Mouse (Mus musculus): ENCODE results near the gene B3gnt6.

B3gnt6 gene

GRCm38 (mm10) chr7:98149802-98150201 is 49.5 kb downstream of the B3gnt6 start:
- no peak for DNase-seq (ENCODE audit: low spot score)

DNA sequence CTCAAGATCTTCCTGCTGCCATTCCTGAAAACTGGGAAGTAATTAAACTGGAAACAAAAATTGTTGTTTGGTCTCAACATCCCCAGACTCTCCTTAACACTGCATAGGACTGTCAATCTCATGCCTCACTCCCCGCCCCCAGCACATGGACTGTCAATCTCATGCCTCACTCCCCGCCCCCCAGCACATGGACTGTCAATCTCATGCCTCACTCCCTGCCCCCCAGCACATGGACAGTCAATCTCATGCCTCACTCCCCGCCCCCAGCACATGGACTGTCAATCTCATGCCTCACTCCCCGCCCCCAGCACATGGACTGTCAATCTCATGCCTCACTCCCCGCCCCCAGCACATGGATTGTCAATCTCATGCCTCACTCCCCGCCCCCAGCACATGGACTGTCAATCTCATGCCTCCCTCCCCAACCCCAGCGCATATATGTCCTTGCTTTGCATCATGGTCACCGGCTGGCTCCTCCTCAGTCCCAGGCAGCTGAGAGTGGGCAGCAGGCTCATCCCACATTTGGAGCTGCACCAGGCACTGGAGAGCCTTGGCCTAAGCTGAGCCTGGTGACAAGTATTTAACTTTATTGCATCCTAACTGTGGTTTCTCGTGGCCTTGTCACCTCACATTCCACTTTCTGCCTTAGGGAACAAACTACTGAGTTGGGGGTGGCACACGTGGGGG is 50.4 kb downstream of the B3gnt6 start:
- DNase-seq (ENCODE audit: low spot score), result no peak

- no peak for DNase-seq (ENCODE audit: low spot score)
Observed at GRCm38 (mm10) chr7:98147766-98148165, 51.5 kb downstream of the B3gnt6 start.

GRCm38 (mm10) chr7:98146447-98146845 is 52.8 kb downstream of the B3gnt6 start:
- no peak for DNase-seq (ENCODE audit: low spot score)

DNA sequence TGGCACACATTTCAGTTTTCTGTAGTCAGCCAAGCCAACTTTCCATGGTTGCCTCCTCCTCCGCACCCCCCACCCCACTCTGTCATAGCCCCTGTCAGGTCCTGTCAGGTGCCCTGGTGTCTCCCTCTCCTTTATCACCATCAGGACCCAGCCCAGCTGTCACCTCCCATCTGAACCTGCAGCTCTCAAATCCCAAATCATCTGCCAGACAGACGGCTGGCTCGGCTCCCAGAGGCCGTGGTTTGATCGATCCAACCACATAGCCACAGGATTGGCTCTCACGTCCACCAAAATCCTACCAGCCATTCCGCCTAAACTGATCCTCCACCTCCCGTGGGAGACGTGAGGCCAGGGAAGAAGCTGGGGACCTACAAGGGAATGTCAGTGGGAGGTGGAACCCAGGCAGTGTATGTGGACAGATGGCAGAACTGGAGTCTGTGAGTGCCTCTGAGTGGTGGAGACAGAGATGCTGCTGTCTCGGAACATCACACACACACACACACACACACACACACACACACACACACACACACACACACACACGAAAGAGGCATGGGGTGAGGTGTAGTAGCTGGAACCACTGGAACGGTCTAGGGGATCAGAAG is 53.3 kb downstream of the B3gnt6 start:
- DNase-seq (ENCODE audit: low spot score), result no peak

GRCm38 (mm10) chr7:98145402-98145801 is 53.9 kb downstream of the B3gnt6 start, which contains the start of gene Omp:
TSS of gene Omp (minus strand) at chr7:98145502.
- no peak for DNase-seq (ENCODE audit: low spot score)

GRCm38 (mm10) chr7:98142648-98143047 is 56.6 kb downstream of the B3gnt6 start:
- DNase-seq (ENCODE audit: low spot score), result no peak
